Mouse (Mus musculus): ENCODE measurements at regions not wholly inside any gene's neighbourhood (a gene's known extent, or its start where the extent isn't known, plus 50 kb on each side); places are given as distances from the start of the nearest gene placed in this dataset.

GRCm38 (mm10) chr9:26575990-26576389 is 157.5 kb upstream of the B3gat1 start:
- DNase-seq (ENCODE audit: low spot score), result no peak

GRCm38 (mm10) chr9:26601979-26602378 is 131.5 kb upstream of the B3gat1 start:
- no peak for DNase-seq (ENCODE audit: low spot score)

- DNase-seq (ENCODE audit: low spot score), result no peak
Observed at GRCm38 (mm10) chr9:26604552-26604951, 129.0 kb upstream of the B3gat1 start.

GRCm38 (mm10) chr9:26611711-26612437 is 121.7 kb upstream of the B3gat1 start:
- DNase-seq (ENCODE audit: low spot score), result no peak

- no peak for DNase-seq (ENCODE audit: low spot score)
Observed at GRCm38 (mm10) chr9:26622840-26623448, 110.6 kb upstream of the B3gat1 start.

- no peak for DNase-seq (ENCODE audit: low spot score)
Observed at GRCm38 (mm10) chr9:26625171-26625937, 108.2 kb upstream of the B3gat1 start.

GRCm38 (mm10) chr9:26632891-26633650 is 100.5 kb upstream of the B3gat1 start:
- DNase-seq (ENCODE audit: low spot score), result peak; percentile 66

- DNase-seq (ENCODE audit: low spot score), result peak; percentile 70
Observed at GRCm38 (mm10) chr9:26635211-26635610, 98.3 kb upstream of the B3gat1 start.

GRCm38 (mm10) chr9:26638586-26638985 is 94.9 kb upstream of the B3gat1 start:
- no peak for DNase-seq (ENCODE audit: low spot score)

GRCm38 (mm10) chr9:26642302-26642701 is 91.2 kb upstream of the B3gat1 start:
- DNase-seq (ENCODE audit: low spot score), result no peak

GRCm38 (mm10) chr9:26642831-26643230 is 90.7 kb upstream of the B3gat1 start:
- peak; percentile 18 for DNase-seq (ENCODE audit: low spot score)

GRCm38 (mm10) chr9:26649506-26649905 is 84.0 kb upstream of the B3gat1 start:
- no peak for DNase-seq (ENCODE audit: low spot score)

GRCm38 (mm10) chr9:26652920-26653319 is 80.6 kb upstream of the B3gat1 start:
- DNase-seq (ENCODE audit: low spot score), result no peak

GRCm38 (mm10) chr9:26659366-26659765 is 74.2 kb upstream of the B3gat1 start:
- DNase-seq (ENCODE audit: low spot score), result no peak

- no peak for DNase-seq (ENCODE audit: low spot score)
Observed at GRCm38 (mm10) chr9:26663544-26663943, 70.0 kb upstream of the B3gat1 start.

- no peak for DNase-seq (ENCODE audit: low spot score)
Observed at GRCm38 (mm10) chr9:26667835-26668234, 65.7 kb upstream of the B3gat1 start.

GRCm38 (mm10) chr9:26674059-26674757 is 59.3 kb upstream of the B3gat1 start:
- DNase-seq (ENCODE audit: low spot score), result no peak

- DNase-seq (ENCODE audit: low spot score), result no peak
Observed at GRCm38 (mm10) chr9:26678288-26678687, 55.2 kb upstream of the B3gat1 start.

- DNase-seq (ENCODE audit: low spot score), result no peak
Observed at GRCm38 (mm10) chr9:26681516-26681915, 52.0 kb upstream of the B3gat1 start.

Data from left cerebral cortex, adult 11 months (tissue).